Mouse (Mus musculus) ES-E14 (cell line): ENCODE measurements around the gene Chrnb2. TPM values are rescaled to one million over a fixed set of nuclear protein-coding genes. Genes with fewer than 3 reads are reported as not detected.

Experiments used
- DNase-seq: peaks from one replicate; pipeline ENCODE4 v3.0.0-alpha.2; 2013; ENCODE audit warnings: low read depth, low spot score
- H3K27ac ChIP-seq: 2 replicates; pipeline ENCODE4 v1.5.1; 2012; ENCODE audit warnings: low read depth, mild to moderate bottlenecking, low read length, moderate library complexity, mixed read lengths; ENCODE audit not compliant: poor library complexity, insufficient read depth, severe bottlenecking
- H3K36me3 ChIP-seq: 2 replicates; pipeline ENCODE4 v1.6.1; 2012; ENCODE audit warnings: mild to moderate bottlenecking, low read length, moderate library complexity, mixed read lengths; ENCODE audit not compliant: control insufficient read depth, poor library complexity, insufficient read depth, severe bottlenecking
- H3K4me1 ChIP-seq, 2 experiments: fragments of 150-350 bp in 1 of 2; sonication (generic) in 1 of 2; 2 replicates each; pipeline ENCODE4 v1.6.1; 2012; ENCODE audit warnings: low read length in 2 of 2, mild to moderate bottlenecking in 1 of 2, mixed read lengths in 1 of 2; ENCODE audit not compliant: control insufficient read depth in 2 of 2, insufficient read depth in 2 of 2, poor library complexity in 1 of 2
- H3K4me3 ChIP-seq, 2 experiments: fragments of 150-350 bp in 1 of 2; sonication (generic) in 1 of 2; 2 replicates each; pipeline ENCODE4 v1.5.1; 2012; ENCODE audit warnings: low read length in 2 of 2, low read depth in 1 of 2, mild to moderate bottlenecking in 1 of 2, mixed read lengths in 1 of 2; ENCODE audit not compliant: insufficient read depth in 1 of 2, poor library complexity in 1 of 2, severe bottlenecking in 1 of 2
- H3K9ac ChIP-seq: 2 replicates; pipeline ENCODE4 v1.6.1; 2012; ENCODE audit warnings: low read depth, mild to moderate bottlenecking, low read length, mixed read lengths; ENCODE audit not compliant: poor library complexity, insufficient read depth, severe bottlenecking
- H3K9me3 ChIP-seq: fragments of 150-350 bp; sonication (generic); 2 replicates; pipeline ENCODE4 v1.6.1; 2012; ENCODE audit warnings: low read depth, mild to moderate bottlenecking, low read length; ENCODE audit not compliant: control insufficient read depth, insufficient read depth
- CHD2 ChIP-seq: IDR thresholded peaks from 2 replicates; pipeline ENCODE4 v1.6.1; 2014; ENCODE audit warnings: mild to moderate bottlenecking, low read depth, low read length, inconsistent platforms
- HCFC1 ChIP-seq: IDR thresholded peaks from 2 replicates; pipeline ENCODE4 v1.6.1; 2012; ENCODE audit warnings: low read length, inconsistent platforms, borderline replicate concordance; ENCODE audit not compliant: insufficient read depth
- MAFK ChIP-seq: IDR thresholded peaks from 2 replicates; pipeline ENCODE4 v1.6.1; 2014; ENCODE audit warnings: mild to moderate bottlenecking, low read depth, low read length, inconsistent platforms; ENCODE audit not compliant: insufficient read depth
- ZC3H11A ChIP-seq: IDR thresholded peaks from 2 replicates; pipeline ENCODE4 v1.6.1; 2012; ENCODE audit warnings: low read depth, mild to moderate bottlenecking, inconsistent platforms, low read length, borderline replicate concordance
- ZNF384 ChIP-seq: IDR thresholded peaks from 2 replicates; pipeline ENCODE4 v1.6.1; 2012; ENCODE audit warnings: low read depth, low read length, inconsistent platforms
- in situ Hi-C, 2 experiments: fragments of 600-800 bp; cut with MboI; formaldehyde crosslinking; loops; one replicate each; pipeline ENCODE4 v1.15.1; 2025; ENCODE audit warnings: low sequenced_read_pairs in 2 of 2, inconsistent platforms in 1 of 2; ENCODE audit not compliant: unreplicated experiment in 2 of 2
- total RNA-seq: library from RNA; depleted of rRNA; stranded (reverse); fragments of 300-350 nt; gene quantifications from 2 replicates; pipeline ENCODE4 v1.2.3, GENCODE M21; 2012; rRNA removed

Gene Chrnb2
- 0.67 and 2.1 TPM in 2 replicates for total RNA-seq

DNA sequence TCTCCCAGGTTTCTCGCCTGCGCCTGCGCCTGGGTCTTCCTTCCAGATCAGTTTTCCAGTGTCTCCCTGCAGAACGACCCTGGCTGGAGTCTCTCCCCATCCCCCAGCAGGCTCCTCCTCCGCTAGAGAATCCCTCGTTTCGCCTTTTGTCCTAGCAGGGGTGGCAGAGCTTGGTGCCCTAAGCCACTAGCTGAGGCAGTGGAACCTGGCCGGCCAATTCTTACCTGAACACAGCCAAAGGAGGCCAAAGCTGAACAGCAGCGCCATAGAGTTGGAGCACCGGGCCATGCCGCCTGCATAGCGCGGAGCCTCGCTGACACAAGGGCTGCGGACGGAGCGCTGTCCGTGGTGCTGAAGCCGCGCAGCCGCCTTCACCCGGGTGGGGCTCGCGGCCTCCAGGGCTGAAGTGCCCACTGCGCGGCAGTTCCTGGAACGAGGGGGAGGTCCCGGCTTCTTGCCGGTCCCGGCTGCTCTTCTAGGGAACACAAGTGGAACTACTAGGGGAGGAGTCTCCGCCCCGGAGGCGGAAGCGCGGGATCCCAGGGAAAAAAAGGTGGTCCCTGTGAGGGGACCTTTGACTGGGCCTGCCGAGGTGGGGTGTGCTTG, at the start of gene Chrnb2:
Gene Chrnb2, minus strand, starts transcription at position 514 of the 606 bp plus-strand sequence.
- H3K4me1 ChIP-seq: peaks cover 0 to 8% of the 10 kb centered on the region in 2 experiments; a peak in 1 of 4 replicates
- in situ Hi-C loops: loop anchor here in 1 of 2 experiments (10.0 kb wide), 1 partner anchor 249 kb away; no protein-coding TSS in a partner anchor
- H3K27ac ChIP-seq: no peak within 1 kb of the TSS
- no peak within 1 kb of the TSS for H3K9ac ChIP-seq
- H3K4me3 ChIP-seq: peak within 1 kb of the TSS; percentile 35 to 65
- TF ChIP-seq HCFC1 (no peak), ZNF384 (no peak), MAFK (no peak), ZC3H11A (no peak), CHD2 (no peak)
- H3K9me3 ChIP-seq: no peaks in the 10 kb centered on the region
- DNase-seq: peak; percentile 74
- peaks cover 2% of the 10 kb centered on the region; the same call in 1 of the 2 replicates for H3K36me3 ChIP-seq

DNA sequence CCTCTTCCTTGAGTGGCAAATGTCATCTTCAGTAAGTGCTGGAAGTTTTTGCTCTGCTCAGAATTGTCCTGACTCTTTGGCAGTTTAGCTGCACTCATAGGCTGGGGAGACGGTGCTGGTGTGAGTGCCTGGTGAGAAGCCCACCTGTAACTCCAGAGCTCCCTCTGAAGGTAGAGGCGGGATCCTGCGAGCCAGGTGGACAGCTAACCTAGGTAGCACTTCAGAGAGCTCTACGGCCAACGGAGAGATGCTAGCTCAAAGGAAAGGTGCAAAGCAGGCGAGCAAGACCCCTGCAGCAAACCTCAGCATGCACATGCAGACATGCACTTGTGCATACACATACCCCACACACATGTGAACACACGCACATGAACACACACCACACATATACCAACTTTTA, 49.6 kb upstream of the Chrnb2 start:
- no peak for TF ChIP-seq HCFC1
- H3K36me3 ChIP-seq: no peaks in the 10 kb centered on the region
- in situ Hi-C loops: no loop called here
- no peak overlapping the region for H3K4me3 ChIP-seq
- no peak overlapping the region for H3K27ac ChIP-seq
- no peak for DNase-seq
- no peaks in the 10 kb centered on the region for H3K9me3 ChIP-seq
- H3K4me1 ChIP-seq: peaks cover 2 to 3% of the 10 kb centered on the region in 2 experiments; a peak in 2 of 4 replicates
- H3K9ac ChIP-seq: no peak overlapping the region

DNA sequence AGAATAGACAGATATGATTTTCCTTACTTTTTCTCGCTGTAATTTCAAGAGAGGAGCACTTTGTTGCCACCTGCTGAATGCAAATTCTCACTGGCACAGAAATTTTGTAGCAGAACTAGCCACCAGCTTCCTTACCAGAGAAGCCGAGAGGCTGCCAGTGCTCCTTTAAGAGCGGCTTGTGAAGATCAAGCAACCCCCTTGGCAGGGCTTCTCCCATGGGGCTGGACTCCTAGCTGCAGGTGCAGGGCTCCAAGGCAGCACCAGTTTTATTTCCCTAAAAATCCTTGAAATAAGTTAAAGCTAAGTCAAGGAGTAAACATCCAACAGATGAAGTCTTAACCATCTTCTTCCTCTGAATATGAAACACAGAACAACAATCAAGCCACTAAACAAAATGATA, 47.7 kb upstream of the Chrnb2 start:
- in situ Hi-C loops: no loop called here
- Histone ChIP-seq H3K27ac (no peak overlapping the region), H3K9me3 (no peaks in the 10 kb centered on the region), H3K4me1 (peaks cover 0 to 11% of the 10 kb centered on the region in 2 experiments; a peak in 2 of 4 replicates), H3K36me3 (no peaks in the 10 kb centered on the region), H3K4me3 (no peak overlapping the region), H3K9ac (no peak overlapping the region)
- no peak for DNase-seq
- no peak for TF ChIP-seq MAFK
- no peak for TF ChIP-seq HCFC1
- TF ChIP-seq ZNF384: no peak
- no peak for TF ChIP-seq CHD2
- TF ChIP-seq ZC3H11A: no peak

DNA sequence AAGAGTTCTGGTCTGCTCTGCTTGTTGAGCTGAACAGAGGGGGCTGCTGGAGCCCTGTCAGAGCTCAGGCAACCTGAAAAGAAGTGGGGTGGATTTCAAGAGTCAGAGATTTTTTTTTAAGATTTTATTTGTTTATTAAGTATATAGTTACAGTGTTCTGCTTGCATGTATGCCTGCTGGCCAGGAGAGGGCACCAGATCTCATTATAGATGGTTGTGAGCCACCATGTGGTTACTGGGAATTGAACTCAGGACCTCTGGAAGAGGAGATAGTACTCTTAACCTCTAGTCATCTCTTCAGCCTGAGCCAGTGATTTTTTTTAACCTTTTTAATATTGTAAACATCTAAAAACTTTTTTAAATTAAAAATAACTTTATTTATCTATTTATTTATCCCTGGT, 46.4 kb upstream of the Chrnb2 start:
- Histone ChIP-seq H3K9ac (no peak overlapping the region), H3K36me3 (no peaks in the 10 kb centered on the region), H3K4me1 (peaks cover 0 to 13% of the 10 kb centered on the region in 2 experiments; a peak in 2 of 4 replicates), H3K4me3 (no peak overlapping the region), H3K9me3 (no peaks in the 10 kb centered on the region), H3K27ac (no peak overlapping the region)
- TF ChIP-seq ZNF384 (no peak), ZC3H11A (no peak), HCFC1 (no peak)
- DNase-seq: no peak
- in situ Hi-C loops: no loop called here

DNA sequence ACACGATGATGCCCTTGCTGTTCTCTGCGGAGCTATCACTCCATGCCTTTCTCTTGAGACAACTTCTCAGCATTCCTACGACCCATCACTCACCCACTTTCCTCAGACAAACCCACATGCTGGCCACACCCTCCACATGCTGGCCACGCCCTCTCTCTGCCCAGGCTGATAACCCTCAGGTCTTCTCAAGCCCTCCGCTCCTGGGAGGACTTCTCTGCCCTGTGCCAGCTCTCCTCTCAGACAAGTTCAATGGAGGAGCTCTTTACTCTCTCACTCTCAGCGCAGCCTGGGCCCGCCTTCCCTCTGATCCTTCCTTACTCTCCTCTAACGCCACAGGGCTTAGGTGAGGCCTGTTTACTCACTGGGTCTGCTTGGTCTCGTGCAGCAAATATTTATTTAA, 44.2 kb upstream of the Chrnb2 start:
- TF ChIP-seq ZNF384 (no peak), MAFK (no peak), HCFC1 (no peak), CHD2 (no peak), ZC3H11A (no peak)
- no peak for DNase-seq
- H3K27ac ChIP-seq: 0 out of 2 replicates have a peak overlapping the region, but pooled peaks have one; percentile 2

More for the DNA sequence above, 44.2 kb upstream of the Chrnb2 start:
- Histone ChIP-seq H3K4me1 (peaks cover 5 to 22% of the 10 kb centered on the region in 2 experiments), H3K9ac (peak overlapping the region; percentile 47; the same call in 1 of the 2 replicates), H3K4me3 (no peak overlapping the region), H3K36me3 (no peaks in the 10 kb centered on the region), H3K9me3 (no peaks in the 10 kb centered on the region)
- in situ Hi-C loops: no loop called here
